Mouse (Mus musculus) embryonic facial prominence, embryonic 11.5 days (tissue): ENCODE measurements around the gene Zfp462. TPM values are rescaled to one million over a fixed set of nuclear protein-coding genes. Genes with fewer than 3 reads are reported as not detected.
A peak's percentile ranks its signal among the peaks of the same experiment; 100 is the strongest.

Source experiments
- ATAC-seq: fragments of 200-750 bp; cut with Nextera tagmentation; replicated peaks from 2 replicates; pipeline ENCODE4 v1.8.0; 2017; ENCODE audit warnings: low read depth; ENCODE audit not compliant: insufficient number of reproducible peaks, low FRiP score, low TSS enrichment
- DNase-seq: peaks from one replicate; pipeline ENCODE4 v3.0.0-alpha.2; 2015; ENCODE audit warnings: low spot score
- H3K27ac ChIP-seq: fragments of 300-500 bp; sonication (generic); replicated peaks from 2 replicates; pipeline ENCODE4 v1.5.1; 2014; ENCODE audit warnings: mild to moderate bottlenecking, low read depth, low read length, control low read depth
- H3K27me3 ChIP-seq: fragments of 300-500 bp; sonication (generic); 2 replicates; pipeline ENCODE4 v1.6.1; 2014; ENCODE audit warnings: mild to moderate bottlenecking, low read length, moderate library complexity, mixed read lengths; ENCODE audit not compliant: control insufficient read depth, insufficient read depth
- H3K36me3 ChIP-seq: fragments of 300-500 bp; sonication (generic); replicated peaks from 2 replicates; pipeline ENCODE4 v1.6.1; 2014; ENCODE audit warnings: low read depth, mild to moderate bottlenecking, low read length, moderate library complexity, mixed read lengths; ENCODE audit not compliant: control insufficient read depth, insufficient read depth
- H3K4me1 ChIP-seq: fragments of 300-500 bp; sonication (generic); 2 replicates; pipeline ENCODE4 v1.6.1; 2014; ENCODE audit warnings: low read length, mixed read lengths; ENCODE audit not compliant: control insufficient read depth, insufficient read depth
- H3K4me2 ChIP-seq: fragments of 300-500 bp; sonication (generic); 2 replicates; pipeline ENCODE4 v1.6.1; 2014; ENCODE audit warnings: low read depth, mild to moderate bottlenecking, control low read depth, low read length, moderate library complexity
- H3K4me3 ChIP-seq: fragments of 300-500 bp; sonication (generic); 2 replicates; pipeline ENCODE4 v1.5.1; 2014; ENCODE audit warnings: low read depth, low read length, control low read depth
- H3K9ac ChIP-seq: fragments of 300-500 bp; sonication (generic); replicated peaks from 2 replicates; pipeline ENCODE4 v1.6.1; 2014; ENCODE audit warnings: mild to moderate bottlenecking, control low read depth, low read length
- H3K9me3 ChIP-seq: fragments of 300-500 bp; sonication (generic); replicated peaks from 2 replicates; pipeline ENCODE4 v1.6.1; 2016; ENCODE audit warnings: mild to moderate bottlenecking, low read length, inconsistent platforms, mixed read lengths; ENCODE audit not compliant: control insufficient read depth
- WGBS: fragments of 180-500 bp; shearing (Covaris S2); extraction: QIAGEN DNeasy Blood & Tissue Kit; methylation state at CpG from one replicate; pipeline ENCODE4 v1.1.7; 2014; 5-methylcytosine and 5-hydroxymethylcytosine counted together
- polyA plus RNA-seq: library from polyadenylated mRNA; unstranded; fragments of >200 nt; fragmentation: Nextera tagmentation; extraction: Ambion mirVana; gene quantifications from 2 replicates; pipeline ENCODE4 v1.2.1, GENCODE M21; 2014

Zfp462 gene
- polyA plus RNA-seq, 1 experiment from 2014 or later, result 16.9 TPM

DNA sequence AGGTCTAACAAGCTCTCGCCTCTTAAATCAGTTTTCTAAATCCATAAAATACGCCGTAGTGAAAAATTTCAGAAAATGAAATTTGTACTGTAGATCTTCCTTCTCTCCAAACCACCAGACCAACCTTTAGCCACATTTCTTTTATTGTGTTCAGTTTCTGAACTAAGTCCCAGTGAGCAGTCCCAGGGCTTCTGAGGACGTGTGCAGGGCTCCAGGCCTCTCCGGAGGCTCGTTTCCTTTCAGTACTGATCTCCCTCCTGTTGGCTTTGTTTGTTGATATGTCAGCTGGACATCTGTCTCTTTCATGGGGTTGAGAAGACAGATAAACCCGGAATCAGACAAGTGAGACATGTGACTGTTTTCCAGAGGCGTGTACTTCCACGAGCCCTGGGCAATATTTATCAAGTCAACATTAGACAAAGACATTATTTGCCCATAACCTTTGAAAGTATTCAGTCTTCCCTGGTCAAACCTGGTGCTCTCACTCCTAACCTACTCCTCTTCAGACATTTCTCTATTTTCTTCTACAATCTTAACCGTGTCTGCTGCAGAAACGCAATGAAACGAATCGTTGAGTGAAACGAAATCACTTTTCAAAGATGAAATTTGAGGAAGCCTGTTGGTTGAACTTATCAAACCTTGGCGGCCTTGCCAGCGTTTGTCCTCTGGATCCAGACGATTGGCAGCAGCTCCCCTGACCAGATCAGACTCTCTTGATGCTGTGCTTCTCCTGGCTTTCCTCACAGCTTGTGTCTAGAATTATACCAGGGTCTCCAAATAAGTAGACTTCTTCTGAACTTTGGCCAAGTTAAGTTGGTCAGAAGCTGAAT is 121.7 kb downstream of the Zfp462 start:
- no peak overlapping the region for H3K9ac ChIP-seq
- H3K4me2 ChIP-seq, result no peak overlapping the region
- WGBS, result 77% methylated on average over 17 of the region's 17 CpGs
- no peak overlapping the region for H3K27ac ChIP-seq
- no peak overlapping the region for H3K4me3 ChIP-seq
- no peaks in the 10 kb centered on the region for H3K4me1 ChIP-seq
- H3K36me3 ChIP-seq, result peaks cover 7% of the 10 kb centered on the region
- H3K9me3 ChIP-seq, result no peaks in the 10 kb centered on the region
- no peaks in the 10 kb centered on the region for H3K27me3 ChIP-seq
- no peak for ATAC-seq
- no peak for DNase-seq

DNA sequence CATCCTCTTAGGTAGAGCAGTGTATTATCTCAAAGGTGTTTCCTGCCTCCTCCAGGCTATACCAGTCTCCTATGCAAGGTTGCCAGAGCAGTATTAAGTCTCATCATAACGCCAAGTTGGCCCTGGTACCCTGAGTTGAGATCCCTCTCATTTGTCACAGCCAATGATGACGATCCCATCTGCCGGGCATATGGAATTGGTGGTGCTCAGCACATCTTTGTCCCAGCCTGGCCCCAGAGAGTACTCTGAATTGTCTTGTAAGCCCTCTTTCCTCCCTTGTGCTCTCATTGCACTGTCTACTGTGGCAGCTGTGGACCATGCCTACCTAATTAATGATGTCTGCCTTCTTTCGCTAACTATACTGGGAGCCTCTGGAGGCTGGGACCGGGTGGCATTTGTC is 126.7 kb downstream of the Zfp462 start:
- Histone ChIP-seq H3K36me3 (peaks cover 9% of the 10 kb centered on the region; the same call in 1 of the 2 replicates), H3K27ac (no peak overlapping the region), H3K27me3 (no peaks in the 10 kb centered on the region), H3K9ac (no peak overlapping the region), H3K4me1 (no peaks in the 10 kb centered on the region), H3K4me3 (no peak overlapping the region), H3K9me3 (no peaks in the 10 kb centered on the region), H3K4me2 (no peak overlapping the region)
- WGBS, result 91% methylated on average over 5 of the region's 5 CpGs
- ATAC-seq, result no peak
- no peak for DNase-seq

DNA sequence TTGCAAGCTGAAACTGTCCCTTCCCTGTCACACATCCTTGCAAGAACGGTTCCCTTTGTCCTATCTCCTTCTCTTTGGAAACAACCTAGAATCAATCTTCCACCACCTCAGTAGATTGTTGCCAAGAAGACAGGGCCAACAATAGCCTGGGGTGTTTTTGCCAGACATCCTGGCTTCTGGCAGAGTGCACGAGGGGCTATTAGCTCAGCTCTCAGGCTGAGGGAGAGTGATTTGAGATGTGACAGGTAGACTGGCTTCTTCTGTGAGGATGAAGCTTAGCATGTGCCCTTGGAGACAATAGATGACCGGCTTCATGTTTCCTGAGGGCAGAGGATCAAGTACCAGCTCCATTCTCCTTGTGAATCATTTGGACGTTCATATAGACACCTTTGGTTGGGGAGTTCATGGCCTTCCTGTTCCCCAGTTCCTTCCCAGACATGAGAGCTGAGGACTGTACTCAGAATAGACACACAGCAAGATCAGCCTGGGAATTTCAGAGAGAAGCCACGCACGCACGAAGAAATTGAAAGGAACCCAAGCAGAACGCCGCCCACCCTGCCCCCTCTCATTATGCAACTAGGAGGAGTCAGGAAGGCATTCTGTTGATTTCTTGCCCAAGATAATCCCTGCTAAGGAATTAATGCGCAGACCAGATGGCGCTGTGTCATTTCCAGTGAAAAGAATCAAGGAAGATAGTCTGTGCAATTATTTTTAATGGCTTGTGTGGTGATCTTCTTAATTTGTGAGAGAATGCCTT is 132.5 kb downstream of the Zfp462 start:
- 68% methylated on average over 11 of the region's 11 CpGs for WGBS
- H3K4me2 ChIP-seq, result no peak overlapping the region
- H3K4me1 ChIP-seq, result no peaks in the 10 kb centered on the region; the same call in 1 of the 2 replicates
- no peak overlapping the region for H3K27ac ChIP-seq
- H3K9ac ChIP-seq, result no peak overlapping the region
- H3K36me3 ChIP-seq, result peaks cover 10% of the 10 kb centered on the region
- DNase-seq (no peak), ATAC-seq (no peak)
- no peaks in the 10 kb centered on the region for H3K27me3 ChIP-seq
- no peaks in the 10 kb centered on the region for H3K9me3 ChIP-seq
- no peak overlapping the region for H3K4me3 ChIP-seq

DNA sequence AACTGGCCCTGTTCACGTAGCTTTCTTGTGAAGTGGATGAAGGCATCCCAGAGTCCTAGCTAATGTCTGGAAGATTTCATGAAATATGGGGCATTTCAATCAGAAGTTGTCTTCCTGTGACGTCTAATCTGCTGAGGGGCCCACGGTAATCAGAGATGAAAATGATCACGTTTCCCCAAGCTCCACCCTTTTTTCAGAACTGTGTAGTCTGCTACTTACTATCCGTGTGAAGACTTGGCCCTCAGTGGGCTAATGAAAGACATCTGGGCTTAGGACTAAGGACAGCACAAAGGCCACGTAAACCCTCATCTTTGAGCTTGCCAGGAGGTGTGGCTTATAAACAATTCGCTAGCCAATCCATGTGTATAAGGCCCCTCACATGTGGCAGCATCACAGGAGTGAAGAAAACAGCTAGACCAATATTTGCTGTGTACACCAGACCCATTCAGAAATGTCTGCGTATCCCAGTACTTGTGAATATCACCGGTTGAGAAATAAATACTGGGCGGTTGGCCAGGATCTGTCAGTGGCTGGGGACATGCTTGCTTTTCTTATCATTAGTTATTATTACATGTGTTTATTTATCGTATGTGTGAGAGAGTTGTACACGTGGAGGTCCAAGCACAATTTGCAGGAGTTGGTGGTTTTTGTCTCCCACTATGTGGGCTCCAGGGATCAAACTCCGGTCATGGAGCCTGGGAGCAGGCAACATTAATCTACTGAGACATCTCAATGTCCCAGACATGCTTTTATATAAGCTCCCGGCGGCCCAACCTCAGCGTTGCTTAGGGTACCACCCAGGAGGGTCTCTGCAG is 133.3 kb downstream of the Zfp462 start:
- no peak overlapping the region for H3K4me3 ChIP-seq
- DNase-seq (peak; percentile 24), ATAC-seq (0 out of 2 replicates have a peak, but pooled peaks have one; percentile 65)
- peaks cover 10% of the 10 kb centered on the region for H3K36me3 ChIP-seq
- H3K4me1 ChIP-seq, result no peaks in the 10 kb centered on the region; the same call in 1 of the 2 replicates
- no peak overlapping the region for H3K4me2 ChIP-seq
- no peaks in the 10 kb centered on the region for H3K27me3 ChIP-seq
- WGBS, result 66% methylated on average over 16 of the region's 16 CpGs
- H3K27ac ChIP-seq, result no peak overlapping the region
- no peak overlapping the region for H3K9ac ChIP-seq
- no peaks in the 10 kb centered on the region for H3K9me3 ChIP-seq

DNA sequence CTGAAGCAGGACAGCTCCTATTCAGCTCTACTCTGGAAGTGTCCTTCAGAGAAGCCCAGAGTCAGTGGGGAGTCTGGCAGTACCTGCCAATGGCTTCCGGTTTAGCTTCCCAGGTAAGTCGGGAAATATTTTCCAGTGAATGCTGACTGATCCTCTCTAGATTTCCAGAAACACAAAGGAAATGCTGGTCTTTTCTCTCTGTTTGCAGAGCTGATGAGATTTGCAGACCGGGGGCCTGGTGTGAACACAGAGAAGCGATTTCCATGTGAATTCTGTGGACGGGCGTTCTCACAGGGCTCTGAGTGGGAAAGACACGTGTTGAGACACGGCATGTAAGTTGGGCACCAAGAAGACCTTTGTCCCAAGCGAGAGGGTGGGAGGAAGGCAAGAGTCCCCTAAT is 134.2 kb downstream of the Zfp462 start:
- no peak for DNase-seq
- Histone ChIP-seq H3K9ac (no peak overlapping the region), H3K27me3 (no peaks in the 10 kb centered on the region), H3K9me3 (no peaks in the 10 kb centered on the region), H3K36me3 (peaks cover 16% of the 10 kb centered on the region), H3K27ac (no peak overlapping the region), H3K4me2 (no peak overlapping the region), H3K4me3 (no peak overlapping the region), H3K4me1 (no peaks in the 10 kb centered on the region; the same call in 1 of the 2 replicates)
- WGBS, result 94% methylated on average over 9 of the region's 9 CpGs
- no peak for ATAC-seq

GRCm38 (mm10) chr4:55084080-55084688 is 139.3 kb downstream of the Zfp462 start:
- Histone ChIP-seq H3K36me3 (peaks cover 17% of the 10 kb centered on the region; the same call in 1 of the 2 replicates), H3K4me3 (no peak overlapping the region), H3K4me1 (no peaks in the 10 kb centered on the region), H3K9me3 (no peaks in the 10 kb centered on the region), H3K9ac (no peak overlapping the region), H3K4me2 (no peak overlapping the region), H3K27me3 (no peaks in the 10 kb centered on the region), H3K27ac (no peak overlapping the region)
- DNase-seq (no peak), ATAC-seq (no peak)
- 91% methylated on average over 6 of the region's 6 CpGs for WGBS

- ATAC-seq (no peak), DNase-seq (no peak)
- Histone ChIP-seq H3K4me1 (no peaks in the 10 kb centered on the region), H3K36me3 (peaks cover 7% of the 10 kb centered on the region; the same call in 1 of the 2 replicates), H3K4me3 (no peak overlapping the region), H3K9me3 (no peaks in the 10 kb centered on the region), H3K4me2 (no peak overlapping the region), H3K9ac (no peak overlapping the region), H3K27me3 (no peaks in the 10 kb centered on the region), H3K27ac (no peak overlapping the region)
- WGBS, result 90% methylated on average over 3 of the region's 3 CpGs
These were observed 143.3 kb downstream of the Zfp462 start for GRCm38 (mm10) chr4:55088153-55088552.
